Mouse (Mus musculus) heart, postnatal 25 days (tissue): ENCODE measurements around the gene Gm21972. TPM values are rescaled to one million over a fixed set of nuclear protein-coding genes. Genes with fewer than 3 reads are reported as not detected.

Experiments used
- DNase-seq: peaks from one replicate; pipeline ENCODE4 v3.0.0; 2022; ENCODE audit warnings: low spot score
- intact Hi-C: fragments of 180-260 bp; cut with DNase I; formaldehyde crosslinking; loops from one replicate; pipeline ENCODE4 v1.15.1; 2025
- total RNA-seq, 2 experiments: library from RNA; stranded (reverse); gene quantifications; 2 replicates each; pipeline ENCODE4 v1.2.3; 2021

Gm21972 gene
- total RNA-seq, 2 experiments from 2014 or later: 0.65 to 0.95 TPM

DNA sequence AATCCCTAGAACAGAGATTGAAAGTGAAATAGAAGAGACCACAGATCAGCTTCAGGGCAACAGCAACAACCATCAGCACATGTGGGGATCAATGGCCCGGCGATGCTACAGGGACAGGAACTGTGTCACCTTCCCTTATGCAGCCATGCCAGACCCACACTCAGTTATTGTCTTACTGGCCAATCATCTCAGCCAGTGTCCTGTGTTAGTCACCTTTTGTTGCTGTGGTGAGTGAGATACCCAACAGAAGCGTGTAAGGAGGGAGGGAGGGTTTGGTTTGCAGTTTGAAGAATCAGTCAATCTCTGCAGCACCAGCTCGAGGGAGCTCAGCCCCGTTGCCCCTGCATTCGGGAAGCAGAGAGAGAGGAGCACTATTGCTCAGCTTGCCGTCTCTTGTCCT lies 77.2 kb downstream of the Gm21972 start:
- no peak for DNase-seq
- intact Hi-C loops: no loop called here

DNA sequence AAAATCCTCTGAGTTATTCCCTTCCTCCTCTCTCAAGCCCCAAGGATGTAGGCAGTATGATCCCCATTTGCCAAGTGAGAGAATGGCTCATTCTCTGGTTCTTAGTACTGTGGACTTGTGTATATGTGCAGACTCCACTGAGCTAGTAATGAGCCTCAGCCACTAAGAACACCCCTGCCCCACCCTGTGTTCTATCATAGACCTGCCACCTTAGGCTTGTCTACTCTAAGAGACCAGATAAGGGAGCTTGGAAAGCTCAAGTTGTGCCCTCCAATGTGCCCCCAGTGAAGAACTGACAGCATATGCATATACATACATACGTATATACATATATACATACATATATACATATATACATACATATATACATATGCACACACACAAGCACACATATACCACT lies 78.1 kb downstream of the Gm21972 start:
- no peak for DNase-seq
- intact Hi-C loops: no loop called here

Other genes with a start within 250 kb of the Gm21972 start
- gene Itm2c, start 239.4 kb upstream of the Gm21972 start, total RNA-seq: 10 to 100 TPM; 62.4 to 66.2 TPM
- gene 4933407L21Rik, start 205.2 kb upstream of the Gm21972 start, total RNA-seq: not detected
- gene Gpr55, start 172.6 kb upstream of the Gm21972 start, total RNA-seq: not detected
- gene Spata3, start 116.8 kb upstream of the Gm21972 start, total RNA-seq: not detected
- not detected for gene 2810459M11Rik, start 87.8 kb upstream of the Gm21972 start, total RNA-seq
- 100 to 1,000 TPM in 1 of 2 experiments, 10 to 100 TPM in 1; 94.4 to 100 TPM for gene Psmd1, start 69.2 kb upstream of the Gm21972 start, total RNA-seq
- under 1 TPM; 0.10 to 0.20 TPM for gene Htr2b, start 21.7 kb upstream of the Gm21972 start, total RNA-seq
- gene Armc9, start 21.1 kb downstream of the Gm21972 start, total RNA-seq: 1 to 10 TPM; 3.2 to 3.4 TPM
- under 1 TPM; 0.21 to 0.28 TPM for gene B3gnt7, start 169.2 kb downstream of the Gm21972 start, total RNA-seq
- 100 to 1,000 TPM; 102 to 113 TPM for gene Ncl, start 225.8 kb downstream of the Gm21972 start, total RNA-seq